Mouse (Mus musculus) ES-Bruce4 (cell line): ENCODE results near the gene Plpp1. TPM values are rescaled to one million over a fixed set of nuclear protein-coding genes. Genes with fewer than 3 reads are reported as not detected.

Experiments
- H3K27ac ChIP-seq: 2 replicates; pipeline ENCODE4 v1.5.1; 2012; ENCODE audit warnings: low read length, inconsistent platforms; ENCODE audit not compliant: insufficient read depth
- H3K27me3 ChIP-seq: 2 replicates; pipeline ENCODE4 v1.6.1; 2012; ENCODE audit warnings: mild to moderate bottlenecking, low read length, inconsistent platforms; ENCODE audit not compliant: control insufficient read depth, poor library complexity, insufficient read depth, severe bottlenecking
- H3K36me3 ChIP-seq: 2 replicates; pipeline ENCODE4 v1.6.1; 2012; ENCODE audit warnings: inconsistent platforms, mild to moderate bottlenecking, low read length, moderate library complexity; ENCODE audit not compliant: control insufficient read depth, poor library complexity, insufficient read depth, severe bottlenecking
- H3K4me1 ChIP-seq: one replicate; pipeline ENCODE4 v1.8.1; 2011; ENCODE audit warnings: low read length; ENCODE audit not compliant: control insufficient read depth, insufficient read depth
- H3K4me3 ChIP-seq: 2 replicates; pipeline ENCODE4 v1.5.1; 2011; ENCODE audit warnings: low read depth, mild to moderate bottlenecking, low read length
- H3K9ac ChIP-seq: 2 replicates; pipeline ENCODE4 v1.6.1; 2012; ENCODE audit warnings: low read depth, mild to moderate bottlenecking, inconsistent platforms; ENCODE audit not compliant: poor library complexity, severe bottlenecking
- H3K9me3 ChIP-seq: replicated peaks from 2 replicates; pipeline ENCODE4 v1.6.1; 2012; ENCODE audit warnings: mild to moderate bottlenecking, low read length, inconsistent platforms; ENCODE audit not compliant: control insufficient read depth, poor library complexity, insufficient read depth, severe bottlenecking
- CTCF ChIP-seq: IDR thresholded peaks from one replicate; pipeline ENCODE4 v1.8.1; 2011; ENCODE audit warnings: low read depth, low read length
- EP300 ChIP-seq: IDR thresholded peaks from 2 replicates; pipeline ENCODE4 v1.6.1; 2011; ENCODE audit warnings: low read depth, low read length; ENCODE audit not compliant: insufficient read depth
- POLR2A ChIP-seq: IDR thresholded peaks from one replicate; pipeline ENCODE4 v1.8.1; 2011; ENCODE audit warnings: low read length; ENCODE audit not compliant: insufficient read depth
- polyA plus RNA-seq: library from polyadenylated mRNA; stranded (reverse); fragments of >200 nt; gene quantifications from 2 replicates; pipeline ENCODE4 v1.2.4, GENCODE M21; 2011; ENCODE audit warnings: low read depth; ENCODE audit not compliant: missing spikeins, insufficient read depth, insufficient read length

Plpp1 gene
- 19.9 and 21.1 TPM in 2 replicates for polyA plus RNA-seq

GRCm38 (mm10) chr13:112800597-112801380 is at the start of gene Plpp1:
TSS of gene Plpp1 (plus strand) at chr13:112800792.
- TF ChIP-seq EP300 = 0 out of 2 replicates have a peak, but pooled peaks have one; percentile 4
- TF ChIP-seq CTCF = no peak
- TF ChIP-seq POLR2A = peak; percentile 63
- H3K27me3 ChIP-seq = no peaks in the 10 kb centered on the region
- peak within 1 kb of the TSS; percentile 93 for H3K9ac ChIP-seq
- H3K36me3 ChIP-seq = peaks cover 7% of the 10 kb centered on the region
- H3K9me3 ChIP-seq = peaks cover 4% of the 10 kb centered on the region; the same call in 1 of the 2 replicates
- H3K4me1 ChIP-seq = peaks cover 7% of the 10 kb centered on the region
- H3K4me3 ChIP-seq = peak within 1 kb of the TSS; percentile 90
- peak within 1 kb of the TSS; percentile 94 for H3K27ac ChIP-seq

DNA sequence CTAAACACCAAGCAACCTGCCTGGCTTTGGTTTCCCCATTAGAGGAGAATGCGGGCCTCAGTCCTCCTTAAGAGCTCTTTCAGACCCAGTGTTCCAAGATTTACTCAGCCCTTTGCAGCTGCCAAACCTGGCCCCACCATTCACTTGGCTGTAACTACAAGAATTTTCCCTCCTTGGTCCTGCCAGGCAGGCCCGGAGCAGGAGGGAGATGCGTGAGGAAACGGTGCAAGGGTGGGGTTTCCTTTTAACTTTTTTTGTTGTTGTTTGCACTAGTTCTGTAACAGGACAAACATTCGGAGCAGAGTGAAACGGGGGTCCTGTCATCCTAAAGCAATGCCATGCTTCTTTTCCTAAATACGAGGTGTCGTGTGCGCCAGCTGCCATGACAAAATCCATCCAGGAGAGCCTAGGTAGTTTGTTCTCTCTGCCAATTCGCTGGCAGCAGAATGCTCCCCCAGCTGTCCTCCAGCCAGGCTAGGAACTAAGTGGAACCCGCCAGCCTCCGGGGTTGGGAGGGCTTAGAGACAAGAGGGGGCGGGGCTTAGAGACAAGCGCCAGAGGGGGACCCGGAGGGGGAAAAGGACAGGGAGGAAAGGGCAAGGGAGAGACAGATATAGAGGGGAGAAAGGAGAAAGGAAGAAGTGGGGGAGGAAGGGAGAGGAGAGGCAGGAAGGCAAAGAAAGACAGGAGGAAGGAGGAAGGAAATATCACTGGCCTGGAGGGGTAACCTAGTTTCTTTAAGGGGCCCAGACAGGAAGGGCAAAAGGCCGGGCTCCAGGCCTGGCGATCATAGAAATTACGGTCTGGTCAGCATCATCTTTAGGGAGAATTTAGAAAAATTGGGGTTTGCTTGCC is 48.9 kb upstream of the Plpp1 start:
- Histone ChIP-seq H3K9me3 (no peaks in the 10 kb centered on the region), H3K27ac (peak overlapping the region; percentile 84), H3K36me3 (no peaks in the 10 kb centered on the region), H3K4me3 (peak overlapping the region; percentile 51), H3K27me3 (no peaks in the 10 kb centered on the region), H3K9ac (peak overlapping the region; percentile 71), H3K4me1 (peaks cover 12% of the 10 kb centered on the region)
- TF ChIP-seq POLR2A (peak; percentile 36), CTCF (no peak)

GRCm38 (mm10) chr13:112752309-112752975 is 48.1 kb upstream of the Plpp1 start:
- Histone ChIP-seq H3K27ac (peak overlapping the region; percentile 84), H3K9ac (peak overlapping the region; percentile 71), H3K4me1 (peaks cover 9% of the 10 kb centered on the region), H3K36me3 (no peaks in the 10 kb centered on the region), H3K4me3 (peak overlapping the region; percentile 12; the same call in 1 of the 2 replicates), H3K9me3 (no peaks in the 10 kb centered on the region), H3K27me3 (no peaks in the 10 kb centered on the region)
- TF ChIP-seq POLR2A = peak; percentile 41
- no peak for TF ChIP-seq CTCF

DNA sequence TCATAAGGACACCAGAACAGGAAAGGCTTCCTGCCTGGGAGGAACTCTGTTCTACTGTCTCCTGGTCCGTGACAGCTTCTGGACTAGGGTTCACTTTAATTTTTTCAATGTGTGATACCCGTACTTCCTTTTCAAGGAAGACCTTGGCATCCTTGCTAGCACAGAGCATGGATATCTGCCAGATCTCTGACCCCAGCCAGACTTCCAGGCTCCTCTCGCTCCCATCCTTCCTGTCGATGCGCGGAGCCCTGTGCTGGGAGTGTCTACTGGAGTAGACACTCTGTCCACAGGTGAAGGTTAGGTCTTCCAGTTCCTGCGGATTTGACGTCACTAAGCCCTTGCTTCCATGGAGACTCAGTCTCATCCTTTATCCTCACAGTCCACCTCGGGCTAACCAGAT is 47.1 kb upstream of the Plpp1 start:
- H3K36me3 ChIP-seq = no peaks in the 10 kb centered on the region
- H3K9ac ChIP-seq = no peak overlapping the region
- H3K4me3 ChIP-seq = no peak overlapping the region
- no peaks in the 10 kb centered on the region for H3K27me3 ChIP-seq
- peaks cover 9% of the 10 kb centered on the region for H3K4me1 ChIP-seq
- H3K27ac ChIP-seq = no peak overlapping the region
- TF ChIP-seq CTCF (no peak), EP300 (no peak), POLR2A (no peak)
- no peaks in the 10 kb centered on the region for H3K9me3 ChIP-seq

DNA sequence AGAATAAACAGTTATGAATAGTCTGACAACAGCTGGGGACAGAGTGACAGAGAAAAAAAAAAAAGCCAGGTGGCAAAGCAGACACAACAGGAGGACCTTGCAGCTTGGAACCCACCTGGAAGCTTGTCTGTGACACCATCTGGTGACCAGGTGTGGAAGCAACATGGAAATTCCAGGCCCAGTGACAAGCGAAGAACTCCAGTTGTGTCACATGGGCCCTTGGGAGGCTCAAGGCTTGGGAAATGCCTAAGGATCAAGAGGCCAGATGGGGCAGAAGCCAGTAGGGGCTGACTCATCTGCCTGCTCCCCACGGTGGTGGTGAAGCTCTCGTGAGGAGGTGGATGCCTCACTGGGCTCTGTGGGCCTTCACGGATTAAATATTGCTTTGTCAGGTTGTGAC is 45.7 kb upstream of the Plpp1 start:
- Histone ChIP-seq H3K9me3 (no peaks in the 10 kb centered on the region), H3K36me3 (no peaks in the 10 kb centered on the region), H3K4me3 (no peak overlapping the region), H3K9ac (no peak overlapping the region), H3K4me1 (peaks cover 11% of the 10 kb centered on the region), H3K27ac (no peak overlapping the region), H3K27me3 (no peaks in the 10 kb centered on the region)
- no peak for TF ChIP-seq CTCF
- TF ChIP-seq POLR2A = no peak
- no peak for TF ChIP-seq EP300
